Mouse (Mus musculus) adrenal gland, postnatal 0 days (tissue): ENCODE results near the gene Notch1. TPM values are rescaled to one million over a fixed set of nuclear protein-coding genes. Genes with fewer than 3 reads are reported as not detected.

Experiments
- microRNA-seq: library from miRNA; unstranded; fragments of <30 nt; microRNA quantifications from one replicate; pipeline ENCODE4, GENCODE M21; 2016; ENCODE audit warnings: borderline replicate concordance; ENCODE audit not compliant: insufficient number of aligned reads
- polyA plus RNA-seq: library from polyadenylated mRNA; unstranded; fragments of >200 nt; fragmentation: Nextera tagmentation; extraction: Ambion mirVana; gene quantifications from 2 replicates; pipeline ENCODE4 v1.2.1, GENCODE M21; 2015

Notch1 gene
- 4.7 and 5.6 TPM in 2 replicates for polyA plus RNA-seq

GRCm38 (mm10) chr2:26516275-26516674 lies at the start of gene Notch1:
Notch1 (minus strand) TSS chr2:26516663.

DNA sequence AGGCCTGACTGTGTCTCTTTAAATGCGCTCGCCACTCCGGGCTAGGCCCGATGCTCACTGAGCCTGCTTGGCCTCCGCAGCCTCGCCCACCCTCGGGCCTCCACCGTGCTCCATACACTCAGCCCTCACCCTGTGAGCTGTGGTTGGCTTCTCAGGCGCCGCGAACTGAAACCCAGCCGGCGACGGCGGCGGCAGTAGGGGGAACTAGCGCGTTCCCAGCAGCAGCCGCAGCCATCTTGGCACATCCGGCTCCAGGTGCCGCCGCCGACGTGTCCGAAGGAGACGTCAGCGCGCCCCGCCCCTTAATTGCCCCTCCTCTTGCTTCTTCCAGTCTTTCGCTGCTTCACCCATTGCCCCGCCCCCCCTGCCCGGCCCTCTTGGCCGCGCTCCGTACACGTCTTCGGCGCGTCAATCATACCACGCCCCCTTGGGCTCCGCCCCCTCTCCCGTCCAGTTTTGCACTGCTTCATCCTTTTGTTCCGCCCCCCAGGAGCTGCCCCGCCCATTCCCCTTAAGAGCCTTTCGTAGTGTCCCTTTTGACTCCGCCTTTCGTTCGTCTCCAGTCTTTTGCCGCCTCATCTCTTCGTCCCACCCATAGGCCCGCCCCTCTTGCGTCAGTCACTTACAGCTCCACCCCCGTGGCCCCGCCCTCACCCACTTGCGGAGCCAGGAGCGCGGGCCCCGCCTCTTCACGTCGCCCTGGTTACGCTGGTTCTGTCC lies 71.4 kb downstream of the Notch1 start, which contains the start of gene Sec16a:
Gene Sec16a, minus strand, starts transcription at position 271 of the 720 bp plus-strand sequence.

GRCm38 (mm10) chr2:26408515-26409356 lies 107.7 kb downstream of the Notch1 start, which contains the start of gene Inpp5e:
Inpp5e (minus strand) TSS chr2:26409203.

Small RNA genes lying within 50 kb of the gene (microRNA-seq; reads per million reads assigned to microRNA genes)
- not detected for gene Mir6996

Other genes with a start within 250 kb of the Notch1 start
- gene Ccdc187, start 222.1 kb downstream of the Notch1 start, polyA plus RNA-seq = 0.11 TPM in 2 replicates
- gene Gpsm1, start 201.1 kb downstream of the Notch1 start, polyA plus RNA-seq = 18.9 and 25.4 TPM in 2 replicates
- gene Dnlz, start 164.6 kb downstream of the Notch1 start, polyA plus RNA-seq = 22.9 and 24.7 TPM in 2 replicates
- 0.83 and 0.84 TPM in 2 replicates for gene Card9, start 155.7 kb downstream of the Notch1 start, polyA plus RNA-seq
- 9.4 and 15.4 TPM in 2 replicates for gene Snapc4, start 136.0 kb downstream of the Notch1 start, polyA plus RNA-seq
- gene Entr1, start 127.3 kb downstream of the Notch1 start, polyA plus RNA-seq = 48.6 and 71.9 TPM in 2 replicates
- 55.5 and 106 TPM in 2 replicates for gene Pmpca, start 127.3 kb downstream of the Notch1 start, polyA plus RNA-seq
- 11.2 and 17.7 TPM in 2 replicates for gene Inpp5e, start 107.5 kb downstream of the Notch1 start, polyA plus RNA-seq
- gene Sec16a, start 71.4 kb downstream of the Notch1 start, polyA plus RNA-seq = 9.3 and 10.4 TPM in 2 replicates
- gene Egfl7, start 63.4 kb upstream of the Notch1 start, polyA plus RNA-seq = 141 and 155 TPM in 2 replicates
- gene Gm20532, start 70.0 kb upstream of the Notch1 start, polyA plus RNA-seq = 0.19 TPM in 1 of 2 replicates, not detected in the other
- gene Agpat2, start 87.8 kb upstream of the Notch1 start, polyA plus RNA-seq = 63.4 and 95.9 TPM in 2 replicates
- 15.9 and 24.8 TPM in 2 replicates for gene Fam69b, start 111.8 kb upstream of the Notch1 start, polyA plus RNA-seq
- gene Lcn4, start 154.6 kb upstream of the Notch1 start, polyA plus RNA-seq = not detected in 2 replicates